Mouse (Mus musculus): ENCODE data around the gene Rfx1. TPM values are rescaled to one million over a fixed set of nuclear protein-coding genes. Genes with fewer than 3 reads are reported as not detected.

Rfx1 gene
- polyA plus RNA-seq, 1 experiment from 2014 or later: 11.3 TPM

DNA sequence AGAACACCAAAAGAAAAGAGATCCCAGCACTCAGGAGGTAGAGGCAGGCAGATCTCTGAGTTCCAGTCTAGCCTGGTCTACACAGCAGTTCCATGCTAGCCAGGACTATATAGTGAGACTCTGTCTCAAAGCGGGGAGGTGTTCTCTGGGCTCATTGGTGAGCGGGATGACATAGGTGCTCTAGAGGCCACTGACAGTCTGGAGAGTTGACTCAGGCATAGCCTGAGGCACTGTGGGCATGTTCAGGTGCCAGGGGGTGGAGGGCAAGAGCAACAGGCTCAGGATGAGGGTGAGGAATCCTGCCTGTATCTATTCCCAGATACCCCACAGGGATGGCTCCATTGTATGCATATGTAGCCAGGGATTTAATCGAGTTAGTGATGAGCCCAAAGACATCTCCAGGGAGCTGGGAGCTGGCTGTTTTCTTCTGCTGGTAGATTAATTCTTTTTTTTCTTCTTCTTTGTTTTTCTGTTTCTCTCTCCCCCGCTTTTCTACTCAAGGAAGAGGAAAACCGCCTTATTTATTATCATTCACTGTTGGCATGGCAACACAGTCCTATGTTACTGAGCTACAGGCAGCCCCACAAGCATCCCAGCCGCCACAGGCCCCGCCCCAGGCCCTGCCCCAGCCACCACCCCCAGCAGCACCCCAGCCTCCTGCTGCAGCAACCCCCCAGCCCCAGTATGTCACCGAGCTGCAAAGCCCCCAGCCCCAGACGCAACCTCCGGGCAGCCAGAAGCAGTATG lies 6.8 kb downstream of the Rfx1 start:
- peaks cover 42% of the 10 kb centered on the region for H3K4me1 ChIP-seq (ENCODE audit: control insufficient read depth, insufficient read depth, low read length)
- ATAC-seq: peak; percentile 26; the same call in 1 of the 2 replicates
- no peak overlapping the region for H3K4me3 ChIP-seq (ENCODE audit: low read depth, low read length)
- peak overlapping the region; percentile 28 for H3K4me2 ChIP-seq (ENCODE audit: low read length)
- H3K9me3 ChIP-seq (replicated peaks; ENCODE audit: control insufficient read depth, low read length, poor library complexity, severe bottlenecking): no peaks in the 10 kb centered on the region
- H3K27me3 ChIP-seq (ENCODE audit: control insufficient read depth, insufficient read depth, low read depth, low read length): no peaks in the 10 kb centered on the region
- WGBS: 31% methylated on average over 10 of the region's 10 CpGs
- H3K36me3 ChIP-seq (ENCODE audit: control insufficient read depth, insufficient read depth, low read length): peaks cover 9% of the 10 kb centered on the region
- H3K27ac ChIP-seq (ENCODE audit: low read length): peak overlapping the region; percentile 80
- peak overlapping the region; percentile 48 for H3K9ac ChIP-seq (ENCODE audit: low read depth, low read length)

GRCm38 (mm10) chr8:84076412-84076811 lies 9.8 kb downstream of the Rfx1 start:
- peaks cover 31% of the 10 kb centered on the region for H3K36me3 ChIP-seq (ENCODE audit: control insufficient read depth, insufficient read depth, low read length)
- H3K4me3 ChIP-seq (ENCODE audit: low read depth, low read length): no peak overlapping the region
- ATAC-seq: no peak

GRCm38 (mm10) chr8:84076849-84077248 lies 10.2 kb downstream of the Rfx1 start:
- Histone ChIP-seq H3K9me3 (replicated peaks; ENCODE audit: control insufficient read depth, low read length, poor library complexity, severe bottlenecking) (no peaks in the 10 kb centered on the region), H3K27me3 (ENCODE audit: control insufficient read depth, insufficient read depth, low read depth, low read length) (no peaks in the 10 kb centered on the region), H3K4me3 (ENCODE audit: low read depth, low read length) (no peak overlapping the region), H3K4me2 (ENCODE audit: low read length) (no peak overlapping the region), H3K36me3 (ENCODE audit: control insufficient read depth, insufficient read depth, low read length) (peaks cover 31% of the 10 kb centered on the region), H3K4me1 (ENCODE audit: control insufficient read depth, insufficient read depth, low read length) (peaks cover 21% of the 10 kb centered on the region), H3K27ac (ENCODE audit: low read length) (no peak overlapping the region), H3K9ac (ENCODE audit: low read depth, low read length) (no peak overlapping the region)
- WGBS: 83% methylated on average over 3 of the region's 3 CpGs
- no peak for ATAC-seq

More at GRCm38 (mm10) chr8:84076412-84076811, 9.8 kb downstream of the Rfx1 start:
- Histone ChIP-seq H3K9me3 (replicated peaks; ENCODE audit: control insufficient read depth, low read length, poor library complexity, severe bottlenecking) (no peaks in the 10 kb centered on the region), H3K27ac (ENCODE audit: low read length) (no peak overlapping the region), H3K27me3 (ENCODE audit: control insufficient read depth, insufficient read depth, low read depth, low read length) (no peaks in the 10 kb centered on the region), H3K4me2 (ENCODE audit: low read length) (no peak overlapping the region), H3K9ac (ENCODE audit: low read depth, low read length) (no peak overlapping the region), H3K4me1 (ENCODE audit: control insufficient read depth, insufficient read depth, low read length) (peaks cover 21% of the 10 kb centered on the region)
- WGBS: 75% methylated on average over 1 of the region's 1 CpGs

GRCm38 (mm10) chr8:84079206-84079605 lies 12.6 kb downstream of the Rfx1 start:
- Histone ChIP-seq H3K27ac (ENCODE audit: low read length) (no peak overlapping the region), H3K36me3 (ENCODE audit: control insufficient read depth, insufficient read depth, low read length) (peaks cover 47% of the 10 kb centered on the region), H3K27me3 (ENCODE audit: control insufficient read depth, insufficient read depth, low read depth, low read length) (no peaks in the 10 kb centered on the region), H3K4me1 (ENCODE audit: control insufficient read depth, insufficient read depth, low read length) (no peaks in the 10 kb centered on the region; the same call in 1 of the 2 replicates), H3K4me2 (ENCODE audit: low read length) (no peak overlapping the region), H3K9ac (ENCODE audit: low read depth, low read length) (no peak overlapping the region), H3K4me3 (ENCODE audit: low read depth, low read length) (no peak overlapping the region), H3K9me3 (replicated peaks; ENCODE audit: control insufficient read depth, low read length, poor library complexity, severe bottlenecking) (no peaks in the 10 kb centered on the region)
- no peak for ATAC-seq
- WGBS: 81% methylated on average over 5 of the region's 5 CpGs

DNA sequence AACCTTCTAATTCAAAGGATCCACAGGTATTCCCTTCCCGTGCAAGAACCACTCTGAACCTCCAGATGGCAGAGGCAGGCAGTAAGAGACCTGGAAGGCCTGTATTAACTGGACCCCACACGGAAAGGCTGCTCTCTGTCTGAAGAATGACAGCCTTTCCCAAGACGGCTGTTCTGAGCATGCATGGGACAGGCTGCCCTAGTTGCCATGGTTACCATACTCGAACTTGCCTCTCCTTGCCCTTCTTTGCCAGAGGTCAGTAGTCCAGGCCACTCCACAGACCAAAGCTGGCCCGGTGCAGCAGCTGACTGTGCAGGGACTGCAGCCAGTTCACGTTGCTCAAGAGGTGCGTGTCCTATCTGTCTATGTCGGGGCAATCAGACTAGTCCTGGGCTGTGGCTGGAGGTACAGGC lies 17.2 kb downstream of the Rfx1 start:
- Histone ChIP-seq H3K36me3 (ENCODE audit: control insufficient read depth, insufficient read depth, low read length) (peaks cover 50% of the 10 kb centered on the region), H3K9ac (ENCODE audit: low read depth, low read length) (no peak overlapping the region), H3K27me3 (ENCODE audit: control insufficient read depth, insufficient read depth, low read depth, low read length) (no peaks in the 10 kb centered on the region), H3K4me1 (ENCODE audit: control insufficient read depth, insufficient read depth, low read length) (no peaks in the 10 kb centered on the region; the same call in 1 of the 2 replicates), H3K9me3 (replicated peaks; ENCODE audit: control insufficient read depth, low read length, poor library complexity, severe bottlenecking) (no peaks in the 10 kb centered on the region), H3K4me2 (ENCODE audit: low read length) (no peak overlapping the region), H3K27ac (ENCODE audit: low read length) (no peak overlapping the region), H3K4me3 (ENCODE audit: low read depth, low read length) (no peak overlapping the region)
- ATAC-seq: 0 out of 2 replicates have a peak, but pooled peaks have one; percentile 19
- 14% methylated on average over 8 of the region's 8 CpGs for WGBS

DNA sequence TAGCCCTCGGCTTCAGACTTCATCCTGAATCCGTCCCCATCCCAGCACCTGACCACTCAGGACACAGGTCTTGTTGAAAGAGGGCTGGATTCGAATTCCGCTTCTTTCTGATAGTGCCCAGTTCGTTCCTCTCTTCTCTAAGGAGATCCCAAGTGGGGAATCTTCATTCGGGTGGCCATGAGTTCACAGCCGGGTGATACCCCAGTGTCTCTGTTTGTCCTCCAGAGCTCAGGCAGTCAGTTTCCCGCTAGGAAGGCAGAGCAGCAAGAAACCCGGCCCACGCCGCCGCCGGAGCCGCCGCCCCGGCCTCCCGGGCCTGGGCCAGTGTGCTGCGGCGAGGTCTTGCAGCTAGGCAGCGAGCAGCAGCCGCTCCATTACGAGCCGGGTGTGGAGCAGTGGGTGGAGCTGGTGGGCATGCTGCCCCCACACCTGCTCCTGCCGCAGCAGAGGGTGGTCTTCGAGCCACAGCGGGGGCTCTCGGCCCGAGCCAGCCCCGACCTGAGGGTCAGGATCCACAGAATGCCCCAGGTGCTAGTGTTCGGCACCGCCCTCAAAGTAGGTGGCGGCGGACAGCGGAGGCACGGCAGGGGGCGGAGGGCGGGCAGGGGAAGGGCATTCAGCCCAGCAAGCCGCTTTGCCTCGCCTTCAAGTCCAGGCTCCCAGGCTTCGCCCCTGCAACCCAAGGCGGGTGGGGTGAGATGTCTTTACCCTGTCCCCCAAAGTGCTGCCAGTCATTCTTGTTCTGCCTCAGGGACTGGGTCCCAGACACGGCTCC lies 17.9 kb downstream of the Rfx1 start:
- Histone ChIP-seq H3K4me2 (ENCODE audit: low read length) (no peak overlapping the region), H3K9ac (ENCODE audit: low read depth, low read length) (peak overlapping the region; percentile 30; the same call in 1 of the 2 replicates), H3K4me1 (ENCODE audit: control insufficient read depth, insufficient read depth, low read length) (no peaks in the 10 kb centered on the region; the same call in 1 of the 2 replicates), H3K9me3 (replicated peaks; ENCODE audit: control insufficient read depth, low read length, poor library complexity, severe bottlenecking) (no peaks in the 10 kb centered on the region), H3K27me3 (ENCODE audit: control insufficient read depth, insufficient read depth, low read depth, low read length) (no peaks in the 10 kb centered on the region), H3K36me3 (ENCODE audit: control insufficient read depth, insufficient read depth, low read length) (peaks cover 50% of the 10 kb centered on the region), H3K4me3 (ENCODE audit: low read depth, low read length) (no peak overlapping the region), H3K27ac (ENCODE audit: low read length) (no peak overlapping the region)
- ATAC-seq: no peak
- WGBS: 35% methylated on average over 40 of the region's 42 CpGs

DNA sequence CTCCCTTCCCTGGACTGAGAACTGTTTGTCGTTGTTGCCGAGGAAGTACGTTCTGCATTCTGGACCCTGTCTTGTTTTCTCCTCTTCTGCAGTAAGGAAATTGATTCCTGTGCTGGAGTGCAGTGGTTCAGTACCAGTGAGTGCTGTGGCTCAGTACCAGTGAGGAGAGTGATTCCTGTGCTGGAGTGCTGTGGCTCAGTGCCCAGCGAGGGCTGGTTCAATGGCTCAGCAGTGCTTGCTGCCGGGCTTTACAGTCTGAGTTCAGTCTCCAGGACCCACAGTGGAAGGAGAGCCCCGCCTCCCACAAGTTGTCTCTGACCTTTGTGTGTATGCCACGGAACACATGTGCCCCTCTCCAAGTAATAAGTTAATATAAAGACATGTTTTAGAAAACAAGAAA lies 20.5 kb downstream of the Rfx1 start:
- no peak for ATAC-seq
- 91% methylated on average over 7 of the region's 7 CpGs for WGBS
- no peaks in the 10 kb centered on the region for H3K9me3 ChIP-seq (replicated peaks; ENCODE audit: control insufficient read depth, low read length, poor library complexity, severe bottlenecking)
- no peak overlapping the region for H3K9ac ChIP-seq (ENCODE audit: low read depth, low read length)
- no peaks in the 10 kb centered on the region; the same call in 1 of the 2 replicates for H3K4me1 ChIP-seq (ENCODE audit: control insufficient read depth, insufficient read depth, low read length)
- no peaks in the 10 kb centered on the region for H3K27me3 ChIP-seq (ENCODE audit: control insufficient read depth, insufficient read depth, low read depth, low read length)
- H3K4me3 ChIP-seq (ENCODE audit: low read depth, low read length): no peak overlapping the region
- H3K27ac ChIP-seq (ENCODE audit: low read length): no peak overlapping the region
- no peak overlapping the region for H3K4me2 ChIP-seq (ENCODE audit: low read length)
- H3K36me3 ChIP-seq (ENCODE audit: control insufficient read depth, insufficient read depth, low read length): peaks cover 46% of the 10 kb centered on the region

DNA sequence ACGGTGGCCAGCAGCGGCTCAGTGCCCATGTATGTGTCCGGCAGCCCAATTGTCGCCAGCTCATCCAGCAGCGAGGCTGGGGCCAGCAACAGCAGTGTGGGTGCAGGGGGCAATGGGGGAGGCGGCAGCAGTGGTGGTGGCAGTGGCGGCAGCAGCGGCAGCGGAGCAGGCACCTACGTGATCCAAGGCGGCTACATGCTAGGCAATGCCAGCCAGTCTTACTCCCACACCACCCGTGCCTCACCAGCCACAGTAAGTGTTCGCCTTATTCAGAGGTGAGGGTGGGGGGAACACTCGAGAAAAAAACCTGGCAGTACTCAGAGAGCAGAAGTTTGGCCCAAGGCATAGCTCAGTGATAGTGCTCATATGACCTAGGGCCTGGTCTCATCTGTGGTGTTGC lies 21.2 kb downstream of the Rfx1 start:
- WGBS: 96% methylated on average over 14 of the region's 14 CpGs
- no peak for ATAC-seq
- H3K27me3 ChIP-seq (ENCODE audit: control insufficient read depth, insufficient read depth, low read depth, low read length): no peaks in the 10 kb centered on the region
- no peaks in the 10 kb centered on the region; the same call in 1 of the 2 replicates for H3K4me1 ChIP-seq (ENCODE audit: control insufficient read depth, insufficient read depth, low read length)
- H3K27ac ChIP-seq (ENCODE audit: low read length): no peak overlapping the region
- H3K9ac ChIP-seq (ENCODE audit: low read depth, low read length): no peak overlapping the region
- no peak overlapping the region for H3K4me2 ChIP-seq (ENCODE audit: low read length)
- peaks cover 46% of the 10 kb centered on the region for H3K36me3 ChIP-seq (ENCODE audit: control insufficient read depth, insufficient read depth, low read length)
- no peaks in the 10 kb centered on the region for H3K9me3 ChIP-seq (replicated peaks; ENCODE audit: control insufficient read depth, low read length, poor library complexity, severe bottlenecking)
- H3K4me3 ChIP-seq (ENCODE audit: low read depth, low read length): no peak overlapping the region

GRCm38 (mm10) chr8:84089277-84089676 lies 22.6 kb downstream of the Rfx1 start:
- WGBS: 81% methylated on average over 9 of the region's 9 CpGs
- Histone ChIP-seq H3K27me3 (ENCODE audit: control insufficient read depth, insufficient read depth, low read depth, low read length) (no peaks in the 10 kb centered on the region), H3K4me1 (ENCODE audit: control insufficient read depth, insufficient read depth, low read length) (no peaks in the 10 kb centered on the region), H3K9ac (ENCODE audit: low read depth, low read length) (no peak overlapping the region), H3K9me3 (replicated peaks; ENCODE audit: control insufficient read depth, low read length, poor library complexity, severe bottlenecking) (no peaks in the 10 kb centered on the region), H3K4me3 (ENCODE audit: low read depth, low read length) (no peak overlapping the region), H3K27ac (ENCODE audit: low read length) (no peak overlapping the region), H3K4me2 (ENCODE audit: low read length) (no peak overlapping the region), H3K36me3 (ENCODE audit: control insufficient read depth, insufficient read depth, low read length) (peaks cover 44% of the 10 kb centered on the region)
- ATAC-seq: no peak

All from midbrain, embryonic 16.5 days (tissue).